Comparison of ENCODE assay signal across 13 mouse cellular contexts in the genomic region with DNA sequence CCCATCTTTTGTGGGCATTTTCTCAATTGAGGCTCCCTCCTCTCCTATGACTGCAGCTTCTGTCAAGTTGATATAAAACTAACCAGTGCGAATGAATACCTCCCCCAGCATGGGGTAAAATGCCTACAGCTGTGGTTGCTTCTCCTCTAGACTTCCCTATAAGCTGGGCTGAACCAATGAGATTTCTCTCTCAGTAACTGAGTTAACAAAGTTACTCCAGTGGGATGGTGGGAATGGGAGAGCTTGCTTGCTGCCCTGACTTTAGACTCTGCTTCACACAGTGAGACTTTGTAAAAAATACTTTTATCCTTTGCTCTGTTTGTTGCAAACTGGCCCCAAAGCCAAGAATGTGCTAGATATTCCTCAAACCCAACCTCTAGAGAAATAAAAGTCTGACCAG.
"Had no signal": no experiment of that assay in that cellular context is flagged by ENCODE, and none has a peak within 500 bp of the region (broad histone marks: within the 10 kb centered on the region; RNA-seq: fewer than 3 reads in every experiment).

No protein-coding gene starts in this region.

- H3K4me2 ChIP-seq: kidney, embryonic 15.5 days; neural tube, embryonic 13.5 days; stomach, embryonic 15.5 days had no signal

- H3K27ac ChIP-seq: kidney, embryonic 15.5 days; liver, embryonic 14.5 days; midbrain, embryonic 10.5 days; neural tube, embryonic 13.5 days; stomach, embryonic 15.5 days had no signal

- H3K27me3 ChIP-seq: kidney, embryonic 15.5 days; neural tube, embryonic 13.5 days; stomach, embryonic 15.5 days had no signal

- H3K9ac ChIP-seq: kidney, embryonic 15.5 days; liver, embryonic 14.5 days; neural tube, embryonic 13.5 days; stomach, embryonic 15.5 days had no signal

- H3K9me3 ChIP-seq: kidney, embryonic 15.5 days; midbrain, embryonic 10.5 days; neural tube, embryonic 13.5 days; stomach, embryonic 15.5 days had no signal

- DNase-seq: kidney, postnatal 14 days; left cerebral cortex, postnatal 4 days; lung, adult 18-20 months; midbrain, embryonic 14.5 days; right cerebral cortex, postnatal 14 days; thymus, adult 2 months; thymus, postnatal 36 days had no signal

- H3K36me3 ChIP-seq: kidney, embryonic 15.5 days; midbrain, embryonic 10.5 days; neural tube, embryonic 13.5 days; stomach, embryonic 15.5 days had no signal

- H3K4me3 ChIP-seq: kidney, embryonic 15.5 days; midbrain, embryonic 10.5 days; myocyte; neural tube, embryonic 13.5 days; stomach, embryonic 15.5 days had no signal

- H3K4me1 ChIP-seq: kidney, embryonic 15.5 days; midbrain, embryonic 10.5 days; neural tube, embryonic 13.5 days; stomach, embryonic 15.5 days had no signal
